Mouse (Mus musculus): ENCODE measurements at regions not wholly inside any gene's neighbourhood (a gene's known extent, or its start where the extent isn't known, plus 50 kb on each side); places are given as distances from the start of the nearest gene placed in this dataset.

DNA sequence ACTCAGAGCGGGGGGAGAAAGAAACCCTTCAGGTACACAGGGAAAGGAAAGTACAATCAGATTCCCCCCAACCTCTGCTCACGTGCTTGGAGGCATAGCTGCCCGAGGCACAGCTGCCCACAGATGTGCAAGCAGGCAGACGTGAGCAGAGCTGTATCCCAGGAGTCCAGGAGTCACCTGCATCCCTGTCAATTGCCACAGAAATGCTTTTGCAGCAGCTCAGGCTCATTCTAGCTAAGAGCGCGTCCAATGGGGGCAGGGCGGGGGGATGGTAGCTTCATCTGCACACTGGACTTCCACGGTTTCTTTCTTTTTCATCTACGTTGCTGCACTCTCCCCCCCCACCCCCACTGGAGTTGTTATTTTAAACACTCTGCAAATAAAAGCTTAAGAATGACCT lies 66.0 kb upstream of the Fat4 start:
- DNase-seq = no peak

DNA sequence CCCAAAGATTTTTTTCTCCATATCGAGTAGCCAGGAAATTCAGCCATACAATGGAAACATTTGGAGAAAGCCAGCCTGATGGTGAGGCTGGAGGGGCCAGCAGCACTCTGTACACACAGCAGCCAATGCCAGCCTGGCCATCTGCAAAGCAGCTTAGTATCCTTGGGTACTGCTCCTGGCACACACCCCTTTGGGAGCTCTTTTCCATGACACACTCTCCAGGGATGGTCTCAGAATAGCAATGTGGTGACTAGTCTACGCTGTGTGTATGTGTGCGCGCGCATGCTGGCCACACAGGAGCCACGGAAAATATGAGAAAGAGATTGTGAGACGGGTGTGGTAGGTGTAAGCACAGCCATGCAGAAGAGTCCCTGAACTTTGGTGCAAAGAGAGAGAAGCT lies 66.4 kb upstream of the Fat4 start:
- peak; percentile 3 for DNase-seq

DNA sequence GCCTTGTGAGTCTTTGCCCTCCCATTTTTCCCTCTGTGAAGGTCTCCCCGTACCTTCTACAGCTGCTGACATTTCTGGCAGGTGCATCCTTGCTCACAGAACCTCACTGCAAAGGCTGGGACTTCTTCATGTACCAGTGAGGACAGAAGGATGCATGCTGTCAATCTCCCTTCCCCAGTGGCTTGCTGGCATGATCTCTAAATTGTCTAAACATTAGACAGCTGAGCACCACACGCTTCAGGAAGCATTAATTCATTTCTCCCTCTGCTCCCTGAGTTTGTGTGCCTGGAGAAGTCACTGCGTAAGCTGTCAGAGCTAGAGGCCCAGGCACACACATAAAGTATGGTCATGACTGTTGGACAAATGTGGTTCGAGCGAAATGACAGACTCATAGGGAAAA lies 69.1 kb upstream of the Fat4 start:
- no peak for DNase-seq

DNA sequence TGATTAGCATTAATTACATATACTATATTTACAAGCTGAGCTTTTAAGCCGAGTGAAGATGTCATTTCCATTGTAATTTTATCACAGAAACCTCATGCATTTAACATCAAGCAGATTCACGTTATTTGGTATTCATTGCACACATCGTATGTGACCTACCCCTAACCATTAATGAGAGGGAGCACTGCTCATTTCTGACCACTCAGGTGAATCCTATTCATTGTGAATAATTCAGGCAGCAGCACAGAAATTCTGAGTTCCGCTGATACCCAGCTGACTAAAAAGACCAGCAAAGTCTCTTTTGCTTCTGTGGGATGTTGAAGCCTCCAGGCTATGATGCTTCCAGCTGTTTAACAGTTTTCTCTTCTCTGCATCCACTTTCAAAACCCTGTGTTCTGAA lies 74.3 kb upstream of the Fat4 start:
- no peak for DNase-seq

DNA sequence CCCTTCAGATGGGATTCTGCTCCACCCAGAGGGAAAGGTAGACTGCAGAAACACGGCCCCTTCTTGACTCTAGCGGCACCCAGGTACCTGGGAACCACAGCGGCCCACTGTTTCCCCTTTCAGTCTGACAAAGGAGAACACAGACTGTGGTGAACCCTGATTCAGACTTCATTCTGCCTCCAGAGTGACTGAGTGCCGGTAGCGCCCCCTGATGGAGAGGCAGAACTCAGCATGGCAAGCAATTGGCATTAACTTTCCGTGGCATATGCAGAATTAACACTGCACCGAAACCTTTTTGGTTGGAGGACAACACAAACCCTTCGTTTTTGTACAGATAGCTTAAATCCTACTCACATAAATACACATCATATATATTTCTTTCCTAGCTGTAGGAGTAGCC lies 75.1 kb upstream of the Fat4 start:
- no peak for DNase-seq

DNA sequence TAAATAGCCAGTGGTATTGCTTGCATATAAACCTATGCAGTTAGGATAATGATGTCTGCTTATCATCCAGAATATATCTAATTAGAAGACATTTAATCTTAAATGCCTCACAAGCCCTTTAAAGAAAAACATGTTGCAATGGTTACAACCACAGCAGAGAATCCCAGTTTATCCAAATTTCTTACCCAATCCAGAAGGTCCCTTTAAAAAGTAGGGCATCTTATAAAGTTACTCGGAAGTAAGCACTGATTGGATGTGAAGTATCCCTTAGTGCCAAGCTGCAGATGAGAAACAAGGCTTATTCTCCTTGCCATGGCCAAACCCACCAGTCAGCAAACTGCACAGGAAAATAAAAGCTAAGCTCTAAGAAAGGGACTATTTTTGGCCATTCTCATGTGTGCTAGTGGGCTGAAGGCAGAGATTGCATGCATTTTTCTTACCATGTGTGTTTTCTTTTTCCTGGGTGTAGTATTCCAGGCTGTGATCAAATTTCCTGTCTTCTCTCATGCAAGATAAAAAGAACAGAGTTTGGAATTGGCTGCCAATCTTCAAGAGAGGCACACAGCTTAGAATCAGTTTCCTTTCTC lies 80.2 kb upstream of the Fat4 start:
- DNase-seq = no peak

DNA sequence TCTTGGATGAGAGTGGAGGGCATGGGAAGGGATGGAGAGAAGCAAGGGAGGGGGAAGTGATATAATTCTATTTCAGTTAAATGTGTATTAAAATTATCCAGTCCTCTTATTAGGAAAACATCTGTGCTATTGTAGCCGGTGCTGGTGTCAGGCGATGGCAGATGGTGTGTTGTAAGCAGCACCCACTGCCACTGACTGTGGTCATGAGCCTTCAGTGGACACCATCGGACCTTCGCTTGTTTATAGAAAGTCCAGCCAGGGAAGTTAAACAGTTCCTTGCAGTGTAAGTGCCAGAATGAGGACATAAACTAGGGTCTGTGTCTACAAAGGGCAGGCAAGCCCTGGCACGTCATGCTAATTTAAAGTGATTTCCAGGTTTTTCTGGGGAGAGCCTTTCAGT lies 80.7 kb upstream of the Fat4 start:
- no peak for DNase-seq

DNA sequence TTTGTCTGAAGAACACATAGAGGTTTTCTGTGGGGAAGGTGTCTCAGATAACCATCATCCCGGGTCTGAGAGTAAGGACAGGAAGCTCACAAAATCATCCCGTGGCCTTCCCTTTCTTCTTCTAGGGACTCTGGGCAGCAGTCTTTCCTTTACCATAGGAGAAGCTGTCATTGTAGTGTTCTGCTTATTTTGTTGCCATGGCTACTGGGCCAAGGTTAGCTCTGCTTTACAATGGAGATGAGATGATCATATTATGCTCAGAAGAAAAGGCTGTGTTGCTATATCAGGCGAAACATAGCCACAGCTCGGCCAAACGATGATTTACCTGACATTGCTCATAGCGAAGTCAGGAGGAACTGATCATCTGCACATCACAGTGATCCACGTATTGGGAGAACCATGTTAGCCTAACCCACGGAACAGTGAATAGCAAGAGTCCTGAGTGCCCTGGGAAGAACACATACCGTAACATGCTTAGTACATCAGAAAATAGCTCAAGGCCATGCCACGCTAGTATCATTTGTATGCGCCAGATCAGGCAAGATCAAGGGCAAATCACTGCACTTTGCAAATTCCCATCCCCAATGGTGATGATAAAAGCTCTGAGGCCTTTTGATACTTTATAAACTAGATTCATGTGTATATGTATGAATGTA lies 91.0 kb upstream of the Fat4 start:
- no peak for DNase-seq

DNA sequence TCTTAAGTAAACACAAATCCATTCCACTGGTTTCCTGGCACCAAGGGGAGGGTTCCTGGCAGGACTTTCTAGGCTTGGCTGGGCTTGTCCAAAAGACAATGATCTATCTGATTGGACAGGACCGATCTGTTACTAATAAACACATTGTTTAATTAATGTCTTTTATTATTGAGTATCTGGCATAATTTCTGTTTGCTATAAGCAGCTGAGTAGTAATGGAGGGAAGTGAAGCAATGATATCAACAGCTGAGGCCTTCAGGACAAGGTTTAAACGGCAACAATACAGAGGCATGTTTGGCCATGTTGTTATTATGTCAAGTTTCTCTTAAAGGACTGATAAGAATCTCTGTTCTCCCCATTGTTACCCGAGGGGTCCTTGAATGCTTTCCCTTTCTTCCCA lies 93.5 kb upstream of the Fat4 start:
- DNase-seq = no peak

DNA sequence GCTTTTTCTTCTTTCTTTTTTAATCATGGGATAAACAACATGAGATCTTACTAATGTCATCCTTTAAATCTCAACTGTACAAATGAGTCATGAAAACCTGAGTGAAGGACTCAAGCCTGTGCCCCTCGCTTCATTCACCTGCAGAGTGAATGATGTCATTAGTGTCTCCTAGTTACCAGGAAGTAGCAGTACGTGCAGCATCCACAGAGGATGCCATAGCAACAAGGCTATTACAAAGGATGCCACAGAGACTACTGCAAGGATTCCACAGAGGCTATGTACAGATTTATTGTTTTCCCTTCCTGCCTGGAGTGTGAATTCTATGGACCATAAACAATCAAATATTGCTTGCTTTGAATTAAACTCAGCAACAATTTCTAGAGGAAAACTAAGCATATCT lies 98.0 kb upstream of the Fat4 start:
- DNase-seq = peak; percentile 4

DNA sequence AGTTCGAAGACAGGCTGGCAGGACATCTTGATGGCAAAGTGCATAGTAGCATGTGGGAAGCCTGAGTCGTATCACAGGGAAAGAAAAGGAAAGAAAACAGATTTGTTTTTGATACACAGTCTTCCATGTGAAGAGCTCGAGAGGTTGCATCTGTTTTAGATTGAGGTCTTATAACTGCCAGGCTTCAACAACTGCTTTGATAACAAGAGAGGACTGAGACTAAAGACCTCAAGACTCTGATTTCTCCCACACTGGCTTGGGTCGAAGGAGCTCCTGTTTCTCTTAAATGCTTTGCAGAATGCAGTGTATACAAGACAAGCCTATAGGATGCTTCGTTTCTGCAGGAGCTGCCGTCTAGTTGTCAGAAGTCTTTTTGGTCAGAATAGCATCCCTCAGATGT lies 103.0 kb upstream of the Fat4 start:
- no peak for DNase-seq

DNA sequence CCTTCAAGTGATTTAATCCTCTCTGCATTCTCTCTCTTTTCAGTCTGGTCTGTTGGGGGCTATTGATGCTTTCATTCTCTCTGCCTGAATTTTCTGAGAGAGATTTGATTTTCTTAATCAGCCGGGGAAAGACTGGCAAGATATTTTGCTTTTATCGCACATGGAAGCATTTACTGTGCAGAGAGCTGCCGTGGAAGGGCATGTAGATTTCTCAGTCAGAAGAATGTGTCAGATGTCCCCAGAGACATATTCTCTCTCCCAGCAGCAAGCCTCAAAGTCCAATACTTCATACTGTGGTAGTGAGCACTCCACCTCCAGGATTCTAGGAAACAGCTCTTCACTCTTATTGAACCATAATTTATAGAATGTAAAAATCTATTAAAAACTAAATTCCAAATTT lies 103.7 kb upstream of the Fat4 start:
- DNase-seq = no peak

DNA sequence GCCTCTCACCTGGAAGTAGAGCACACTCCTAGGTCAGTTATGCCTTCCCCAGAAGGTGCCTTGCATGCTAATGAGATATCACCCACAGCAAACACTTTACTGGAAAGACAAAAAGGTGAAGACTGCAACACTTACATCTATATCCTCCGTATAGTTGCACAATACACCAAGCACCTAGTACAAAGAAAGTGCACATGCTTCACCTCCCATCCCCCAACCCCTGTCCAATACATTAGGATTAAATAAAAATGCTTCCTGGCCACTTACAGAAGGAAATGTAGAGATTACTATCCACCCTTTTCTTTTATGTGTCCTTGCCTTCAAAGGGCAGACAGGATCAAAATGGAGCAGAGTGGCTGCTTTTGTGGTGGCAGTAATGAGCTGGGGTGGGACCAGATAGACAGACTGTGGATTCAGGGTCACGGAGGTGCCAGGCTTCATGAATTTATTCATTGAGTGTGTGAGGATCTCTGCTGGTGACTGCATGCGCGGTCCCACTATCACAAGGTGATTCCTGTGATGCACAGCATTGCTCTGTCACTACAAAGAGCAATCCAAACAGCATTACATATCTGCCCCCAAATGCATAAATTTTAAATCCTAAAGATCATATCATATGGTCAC lies 109.9 kb upstream of the Fat4 start:
- DNase-seq = no peak

DNA sequence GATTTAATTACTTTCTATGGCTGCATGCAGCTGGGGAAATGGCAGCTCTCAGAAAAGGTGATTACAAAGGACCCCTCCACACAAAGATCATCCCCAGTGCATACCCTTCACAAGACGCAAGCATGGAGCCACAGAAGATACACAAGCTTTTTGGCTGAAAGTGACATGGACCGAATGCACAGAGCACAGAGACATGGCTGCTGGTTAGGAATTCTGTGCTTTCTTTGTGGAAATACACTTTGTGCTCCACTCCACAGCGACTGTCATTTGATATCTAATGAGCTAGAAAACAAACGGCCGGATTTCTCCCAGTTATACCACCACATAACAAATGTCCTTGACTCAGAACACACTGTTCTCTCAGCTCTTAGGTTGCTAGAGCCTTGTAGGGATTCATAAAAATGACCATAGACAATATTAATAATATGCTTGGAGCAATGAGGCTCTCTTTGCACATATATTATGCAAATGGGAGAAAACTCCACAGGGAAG lies 132.1 kb upstream of the Fat4 start:
- DNase-seq = no peak

DNA sequence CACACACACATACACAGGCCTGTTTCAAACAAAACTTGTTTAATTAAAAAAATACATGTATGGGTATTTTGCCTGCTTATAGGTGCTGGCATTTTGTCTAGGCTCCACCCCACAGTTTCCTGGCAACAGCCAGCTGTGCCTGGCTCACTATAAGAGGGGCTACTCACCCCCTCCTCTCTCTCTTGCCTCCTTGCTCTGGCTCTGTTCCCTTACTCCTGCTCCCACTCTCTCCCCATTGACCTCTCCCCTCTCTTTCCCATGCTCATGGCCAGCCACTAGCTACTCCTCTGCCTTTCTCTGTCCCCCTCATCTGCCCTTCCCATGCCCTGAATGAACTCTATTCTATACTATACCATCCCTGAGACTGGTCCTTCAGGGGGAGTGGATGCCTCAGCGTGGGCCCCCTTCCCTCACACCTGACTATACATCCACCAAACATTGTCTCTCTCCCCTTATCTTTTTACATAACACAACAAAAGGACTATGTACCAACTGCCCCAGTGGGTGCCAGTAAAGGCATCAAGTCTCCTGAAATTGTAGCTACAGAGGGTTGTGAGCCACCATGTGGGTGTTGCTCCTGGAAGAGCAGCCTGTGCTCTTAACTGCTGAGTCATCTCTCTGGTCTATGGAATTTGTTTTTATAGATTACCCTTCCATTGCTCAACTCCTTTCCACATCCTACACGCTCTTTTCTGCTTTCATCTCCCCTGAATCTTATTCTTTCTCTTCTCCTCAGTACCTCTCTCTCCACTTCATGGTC lies 133.1 kb upstream of the Fat4 start:
- peak; percentile 3 for DNase-seq

DNA sequence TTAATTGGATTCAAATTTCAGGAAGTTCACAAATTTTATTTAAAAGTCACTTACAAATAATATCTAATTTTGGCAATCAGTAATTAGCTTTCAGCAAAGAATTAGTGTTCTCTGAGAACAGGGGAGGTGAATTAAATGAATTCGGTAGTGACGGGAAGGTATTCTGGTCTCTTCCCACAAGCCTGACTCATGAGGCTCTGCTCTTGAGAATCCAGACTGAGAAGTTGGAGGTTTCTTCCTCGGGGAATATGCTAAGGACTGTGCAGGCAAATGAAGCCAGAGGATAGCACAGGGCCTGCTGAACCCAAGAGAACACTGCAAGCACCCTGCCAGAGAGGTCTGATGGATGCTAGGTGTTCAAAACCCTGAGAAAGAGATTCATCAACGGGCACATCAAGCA lies 144.6 kb upstream of the Fat4 start:
- DNase-seq = no peak

DNA sequence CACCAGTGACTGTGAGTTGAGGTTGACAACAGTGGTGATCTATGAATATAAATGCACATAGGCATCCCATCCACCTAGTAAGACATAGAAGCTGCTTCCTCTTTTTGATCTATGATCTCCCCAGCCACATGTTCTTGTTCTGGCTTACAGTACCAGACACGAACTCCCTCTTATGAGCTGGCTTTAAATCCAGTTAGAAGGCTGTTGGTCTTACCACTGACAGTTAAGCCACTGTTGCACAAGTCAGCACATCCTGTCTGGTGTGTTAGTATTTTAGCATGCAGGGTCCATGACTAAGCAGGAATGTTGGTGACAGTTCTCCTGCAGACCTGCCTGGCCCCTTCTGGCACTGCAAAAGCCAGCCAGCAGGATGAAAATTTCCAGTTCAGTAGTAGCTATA lies 164.1 kb upstream of the Fat4 start:
- no peak for DNase-seq

DNA sequence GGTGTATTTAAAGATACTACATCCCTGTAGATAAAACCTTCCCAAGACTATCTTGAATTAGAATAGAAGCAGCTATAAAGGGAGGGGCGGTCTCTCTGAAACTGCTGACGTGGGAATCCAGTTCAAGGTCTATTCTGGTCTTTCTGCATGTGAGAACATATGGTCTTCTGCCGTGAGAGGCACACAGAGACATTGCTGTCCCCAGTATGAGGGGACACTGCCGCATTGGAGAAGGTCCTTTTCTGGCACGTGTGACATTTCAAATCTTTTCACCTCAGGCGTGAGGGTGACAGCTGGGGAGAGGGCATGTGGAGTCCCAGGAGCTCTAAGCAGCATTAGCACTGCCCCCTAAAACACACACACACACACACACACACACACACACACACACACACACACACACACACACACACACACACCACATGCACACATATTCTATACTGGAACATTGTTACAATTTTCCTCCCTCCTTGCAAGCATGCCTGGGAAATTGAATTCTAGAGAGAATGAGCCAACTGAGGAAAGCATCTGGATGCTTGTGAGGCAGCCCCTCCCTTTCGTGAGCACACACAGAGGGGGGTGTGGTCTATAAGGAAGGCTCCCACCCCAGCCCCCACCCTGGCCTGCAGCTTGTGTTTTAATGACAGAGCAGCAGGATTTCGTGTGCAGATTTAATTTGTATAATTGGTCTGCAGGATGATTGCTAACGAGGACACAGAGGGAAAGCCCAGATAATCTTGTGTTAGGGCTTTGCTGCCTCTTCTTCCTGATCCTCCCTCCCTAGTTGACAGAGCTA lies 174.5 kb upstream of the Fat4 start:
- DNase-seq = no peak

DNA sequence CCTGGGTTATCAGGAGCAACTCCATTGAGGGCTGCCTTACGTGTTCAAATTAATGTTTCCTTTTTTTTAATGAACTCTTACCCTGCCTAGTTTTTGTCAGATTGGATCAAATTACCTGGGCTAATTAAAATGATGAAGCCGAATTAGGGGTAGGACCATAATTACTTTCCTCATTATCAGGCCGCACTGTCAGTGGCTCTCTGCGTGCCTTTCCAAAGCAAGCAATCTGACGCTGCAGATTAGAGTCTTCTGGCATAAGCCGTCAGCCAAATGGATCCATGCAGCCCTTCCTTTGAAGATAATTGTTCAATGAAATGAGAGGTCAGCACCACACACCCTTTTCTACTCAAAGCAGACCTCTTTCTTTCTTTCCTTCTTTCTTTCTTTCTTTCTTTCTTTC lies 175.5 kb upstream of the Fat4 start:
- no peak for DNase-seq

DNA sequence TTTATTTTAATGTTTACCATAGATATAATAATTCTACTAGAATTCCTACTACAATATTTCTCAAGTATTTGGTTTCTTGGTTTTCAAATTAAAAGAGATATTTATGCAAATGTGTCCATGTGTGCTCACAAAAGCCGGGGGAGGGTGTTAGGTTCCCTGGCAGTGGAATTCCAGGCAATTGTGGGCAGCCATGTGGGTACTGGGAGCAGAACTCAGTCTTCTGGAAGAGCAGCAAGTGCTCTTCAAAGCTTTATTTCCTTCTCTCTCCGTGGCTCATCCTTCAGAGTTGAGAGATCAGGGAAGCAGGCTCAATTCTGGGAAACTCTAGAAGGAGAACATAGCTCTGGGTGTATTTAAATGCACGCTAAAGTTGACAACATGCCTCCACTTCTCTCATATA lies 178.8 kb upstream of the Fat4 start:
- peak; percentile 32 for DNase-seq

DNA sequence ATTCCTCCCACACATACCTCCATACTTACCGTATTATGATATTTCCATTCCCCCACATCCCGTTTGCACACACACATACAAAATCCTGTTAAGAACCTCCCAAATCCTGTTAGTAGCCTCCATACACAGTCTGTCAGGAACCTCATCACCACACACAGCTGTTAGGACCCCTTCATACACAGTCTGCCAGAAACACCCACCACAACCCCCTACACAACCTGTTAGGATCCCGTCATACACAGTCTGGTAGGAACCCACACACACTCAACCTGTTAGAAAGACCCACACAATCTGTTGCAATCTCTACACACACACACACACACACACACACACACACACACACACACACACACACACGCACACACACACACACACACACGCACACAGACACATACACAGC lies 187.5 kb upstream of the Fat4 start:
- peak; percentile 65 for DNase-seq

DNA sequence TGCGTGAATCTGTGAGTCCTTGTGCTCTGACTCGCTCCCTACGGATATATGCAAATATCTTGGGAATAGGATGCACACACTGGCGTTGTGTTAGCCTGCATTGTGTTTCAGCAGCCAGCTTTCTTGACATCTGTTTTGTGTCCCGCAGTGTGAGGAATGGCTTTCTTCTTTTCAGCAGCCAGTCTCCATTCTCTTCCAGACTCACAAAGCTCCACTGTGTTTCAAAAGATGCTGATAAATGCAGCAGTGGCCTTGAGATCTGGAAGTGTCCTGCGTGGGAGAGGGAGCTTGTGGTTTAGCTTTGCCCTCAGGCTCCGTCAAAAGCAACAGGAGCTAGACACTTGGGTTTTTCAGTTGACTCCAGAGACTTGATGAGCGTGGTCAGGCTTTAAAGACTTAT lies 188.9 kb upstream of the Fat4 start:
- no peak for DNase-seq

DNA sequence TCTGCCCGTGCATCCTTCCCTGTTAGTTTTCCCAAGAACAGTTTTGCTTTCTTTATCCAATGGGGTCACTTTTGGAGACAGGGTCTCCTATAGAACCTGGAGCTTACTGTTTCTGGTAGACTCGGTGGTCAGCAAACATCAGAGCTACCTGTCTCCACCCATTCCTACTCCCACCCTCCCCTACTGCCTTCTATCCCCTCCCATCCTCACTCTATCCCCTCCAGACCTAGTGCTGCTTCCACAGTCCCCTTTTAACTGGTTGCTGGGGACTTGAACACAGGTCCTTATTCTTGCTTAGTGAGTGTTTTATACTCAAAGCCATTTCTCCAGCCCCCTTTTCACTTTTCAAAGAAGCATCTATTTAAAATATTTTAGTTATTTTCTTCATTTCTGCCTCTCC lies 189.4 kb upstream of the Fat4 start:
- no peak for DNase-seq
